Mouse (Mus musculus) forebrain, embryonic 14.5 days (tissue): ENCODE data around the gene Zfr. TPM values are rescaled to one million over a fixed set of nuclear protein-coding genes. Genes with fewer than 3 reads are reported as not detected.
"Not testable (repeated sequence)": the region's sequence is repeated elsewhere in the genome, so short reads cannot be mapped to it uniquely, and the experiment has no call there.

Experiments
- ATAC-seq: fragments of 200-750 bp; cut with Nextera tagmentation; 2 replicates; pipeline ENCODE4 v1.8.0; 2017; ENCODE audit warnings: mild to moderate bottlenecking, moderate library complexity
- DNase-seq: peaks from one replicate; pipeline ENCODE4 v3.0.0-alpha.2; 2015; ENCODE audit warnings: low spot score
- H3K27ac ChIP-seq: fragments of 300-500 bp; sonication (generic); 2 replicates; pipeline ENCODE4 v1.5.1; 2014; ENCODE audit warnings: low read depth, mild to moderate bottlenecking, control low read depth, low read length, moderate library complexity
- H3K27me3 ChIP-seq: fragments of 300-500 bp; sonication (generic); replicated peaks from 2 replicates; pipeline ENCODE4 v1.6.1; 2014; ENCODE audit warnings: low read length, control low read depth, mixed read lengths; ENCODE audit not compliant: control insufficient read depth, insufficient read depth
- H3K36me3 ChIP-seq: fragments of 300-500 bp; sonication (generic); 2 replicates; pipeline ENCODE4 v1.6.1; 2014; ENCODE audit warnings: low read length, control low read depth; ENCODE audit not compliant: control insufficient read depth, insufficient read depth
- H3K4me1 ChIP-seq: fragments of 300-500 bp; sonication (generic); 2 replicates; pipeline ENCODE4 v1.6.1; 2014; ENCODE audit warnings: antibody characterized with exemption, low read length, control low read depth; ENCODE audit not compliant: control insufficient read depth, insufficient read depth
- H3K4me2 ChIP-seq: fragments of 300-500 bp; sonication (generic); 2 replicates; pipeline ENCODE4 v1.6.1; 2014; ENCODE audit warnings: mild to moderate bottlenecking, control low read depth, low read length
- H3K4me3 ChIP-seq: fragments of 300-500 bp; sonication (generic); 2 replicates; pipeline ENCODE4 v1.5.1; 2014; ENCODE audit warnings: low read depth, low read length, control low read depth
- H3K9ac ChIP-seq: fragments of 300-500 bp; sonication (generic); 2 replicates; pipeline ENCODE4 v1.6.1; 2014; ENCODE audit warnings: mild to moderate bottlenecking, low read length, control low read depth, moderate library complexity
- H3K9me3 ChIP-seq: fragments of 300-500 bp; sonication (generic); replicated peaks from 2 replicates; pipeline ENCODE4 v1.6.1; 2016; ENCODE audit warnings: low read length, control low read depth, mixed read lengths; ENCODE audit not compliant: control insufficient read depth
- WGBS: fragments of 180-500 bp; shearing (Covaris S2); extraction: QIAGEN DNeasy Blood & Tissue Kit; methylation state at CpG from one replicate; pipeline ENCODE4 v1.1.7; 2014; 5-methylcytosine and 5-hydroxymethylcytosine counted together
- polyA plus RNA-seq: library from polyadenylated mRNA; unstranded; fragments of >200 nt; fragmentation: Nextera tagmentation; extraction: Ambion mirVana; gene quantifications from 2 replicates; pipeline ENCODE4 v1.2.1, GENCODE M21; 2014

The Zfr gene
- polyA plus RNA-seq, 1 experiment from 2014 or later = 169 TPM

- H3K9ac ChIP-seq = no peak overlapping the region
- no peaks in the 10 kb centered on the region for H3K36me3 ChIP-seq
- DNase-seq = no peak
- no peak for ATAC-seq
- WGBS = 70% methylated on average over 6 of the region's 6 CpGs
- no peaks in the 10 kb centered on the region for H3K27me3 ChIP-seq
- no peak overlapping the region for H3K4me2 ChIP-seq
- H3K4me3 ChIP-seq = no peak overlapping the region
- H3K27ac ChIP-seq = no peak overlapping the region
- 0 out of 2 replicates have a peak, but pooled peaks cover 3% of the 10 kb centered on the region for H3K4me1 ChIP-seq
- H3K9me3 ChIP-seq = no peaks in the 10 kb centered on the region
Measured at GRCm38 (mm10) chr15:12114546-12114945, 3.1 kb upstream of the Zfr start.

- ATAC-seq (no peak), DNase-seq (no peak)
- no peaks in the 10 kb centered on the region for H3K36me3 ChIP-seq
- H3K4me1 ChIP-seq = 0 out of 2 replicates have a peak, but pooled peaks cover 3% of the 10 kb centered on the region
- no peaks in the 10 kb centered on the region for H3K9me3 ChIP-seq
- no peak overlapping the region for H3K4me2 ChIP-seq
- WGBS = 21% methylated on average over 6 of the region's 6 CpGs
- H3K27me3 ChIP-seq = no peaks in the 10 kb centered on the region
- no peak overlapping the region for H3K9ac ChIP-seq
- H3K27ac ChIP-seq = no peak overlapping the region
- H3K4me3 ChIP-seq = no peak overlapping the region
Measured at GRCm38 (mm10) chr15:12115722-12116230, 1.9 kb upstream of the Zfr start.

GRCm38 (mm10) chr15:12118093-12118431 is 431 bp downstream of the Zfr start:
- Histone ChIP-seq H3K4me3 (peak overlapping the region; percentile 94), H3K27ac (peak overlapping the region; percentile 86), H3K9me3 (no peaks in the 10 kb centered on the region), H3K4me2 (peak overlapping the region; percentile 74), H3K36me3 (no peaks in the 10 kb centered on the region), H3K27me3 (no peaks in the 10 kb centered on the region), H3K9ac (peak overlapping the region; percentile 97), H3K4me1 (0 out of 2 replicates have a peak, but pooled peaks cover 3% of the 10 kb centered on the region)
- 0% methylated on average over 29 of the region's 43 CpGs for WGBS
- ATAC-seq = peak; percentile 49
- DNase-seq = peak; percentile 53

- H3K27ac ChIP-seq = peak overlapping the region; percentile 86
- peak overlapping the region; percentile 94 for H3K4me3 ChIP-seq
- H3K36me3 ChIP-seq = no peaks in the 10 kb centered on the region
- H3K4me1 ChIP-seq = 0 out of 2 replicates have a peak, but pooled peaks cover 3% of the 10 kb centered on the region
- peak overlapping the region; percentile 74 for H3K4me2 ChIP-seq
- DNase-seq (peak; percentile 67), ATAC-seq (peak; percentile 54)
- peak overlapping the region; percentile 97 for H3K9ac ChIP-seq
- no peaks in the 10 kb centered on the region for H3K27me3 ChIP-seq
- H3K9me3 ChIP-seq = no peaks in the 10 kb centered on the region
- WGBS = 1% methylated on average over 24 of the region's 61 CpGs
Measured at GRCm38 (mm10) chr15:12118432-12119128, 949 bp downstream of the Zfr start.

- WGBS = 10% methylated on average over 7 of the region's 7 CpGs
- peak overlapping the region; percentile 97 for H3K9ac ChIP-seq
- no peaks in the 10 kb centered on the region for H3K36me3 ChIP-seq
- ATAC-seq = no peak
- no peaks in the 10 kb centered on the region for H3K27me3 ChIP-seq
- no peak for DNase-seq
- peak overlapping the region; percentile 74 for H3K4me2 ChIP-seq
- H3K4me3 ChIP-seq = peak overlapping the region; percentile 94
- 0 out of 2 replicates have a peak, but pooled peaks cover 3% of the 10 kb centered on the region for H3K4me1 ChIP-seq
- H3K9me3 ChIP-seq = no peaks in the 10 kb centered on the region
- H3K27ac ChIP-seq = peak overlapping the region; percentile 86
Measured at GRCm38 (mm10) chr15:12119129-12119466, 1.5 kb downstream of the Zfr start.

- no peak overlapping the region for H3K27ac ChIP-seq
- no peaks in the 10 kb centered on the region for H3K4me1 ChIP-seq
- no peak overlapping the region for H3K9ac ChIP-seq
- no peak overlapping the region for H3K4me2 ChIP-seq
- 88% methylated on average over 1 of the region's 1 CpGs for WGBS
- no peaks in the 10 kb centered on the region for H3K9me3 ChIP-seq
- ATAC-seq = no peak
- no peak for DNase-seq
- H3K36me3 ChIP-seq = no peaks in the 10 kb centered on the region
- H3K4me3 ChIP-seq = no peak overlapping the region
- no peaks in the 10 kb centered on the region for H3K27me3 ChIP-seq
Measured at GRCm38 (mm10) chr15:12124913-12125312, 7.3 kb downstream of the Zfr start.

GRCm38 (mm10) chr15:12130871-12131270 is 13.2 kb downstream of the Zfr start:
- not testable (repeated sequence) for H3K27me3 ChIP-seq, DNase-seq, H3K4me3 ChIP-seq, H3K4me2 ChIP-seq, H3K9me3 ChIP-seq, ATAC-seq, H3K36me3 ChIP-seq, H3K27ac ChIP-seq, H3K4me1 ChIP-seq, H3K9ac ChIP-seq
- 95% methylated on average over 3 of the region's 3 CpGs for WGBS

GRCm38 (mm10) chr15:12134546-12134945 is 16.9 kb downstream of the Zfr start:
- DNase-seq (no peak), ATAC-seq (no peak)
- H3K27ac ChIP-seq = no peak overlapping the region
- H3K4me3 ChIP-seq = no peak overlapping the region
- peaks cover 11% of the 10 kb centered on the region; the same call in 1 of the 2 replicates for H3K36me3 ChIP-seq
- no peak overlapping the region for H3K9ac ChIP-seq
- H3K4me1 ChIP-seq = no peaks in the 10 kb centered on the region
- H3K4me2 ChIP-seq = no peak overlapping the region
- no peaks in the 10 kb centered on the region for H3K27me3 ChIP-seq
- no peaks in the 10 kb centered on the region for H3K9me3 ChIP-seq
- WGBS = 83% methylated on average over 1 of the region's 1 CpGs

GRCm38 (mm10) chr15:12135368-12135767 is 17.7 kb downstream of the Zfr start:
- ATAC-seq (no peak), DNase-seq (peak; percentile 14)
- H3K4me3 ChIP-seq = no peak overlapping the region
- H3K4me2 ChIP-seq = no peak overlapping the region
- H3K36me3 ChIP-seq = peaks cover 13% of the 10 kb centered on the region
- H3K27me3 ChIP-seq = no peaks in the 10 kb centered on the region
- no peak overlapping the region for H3K27ac ChIP-seq
- H3K9me3 ChIP-seq = no peaks in the 10 kb centered on the region
- WGBS = 57% methylated on average over 3 of the region's 3 CpGs
- no peaks in the 10 kb centered on the region for H3K4me1 ChIP-seq
- no peak overlapping the region for H3K9ac ChIP-seq
